Mouse (Mus musculus) brain, embryonic 18.5 days (tissue): Measurements from ENCODE around the gene Prrt2.

Source experiments
- DNase-seq: peaks from one replicate; pipeline ENCODE4 v3.0.0-alpha.2; 2012; ENCODE audit warnings: low read depth, low spot score

The Prrt2 gene

GRCm38 (mm10) chr7:127020031-127020430, 980 bp downstream of the Prrt2 start:
- DNase-seq = no peak

- DNase-seq = no peak
Observed at GRCm38 (mm10) chr7:127019306-127019960, 1.6 kb downstream of the Prrt2 start.

- no peak for DNase-seq
Observed at GRCm38 (mm10) chr7:127018416-127019305, 2.4 kb downstream of the Prrt2 start.

GRCm38 (mm10) chr7:127017950-127018345, 3.1 kb downstream of the Prrt2 start:
- DNase-seq = no peak

GRCm38 (mm10) chr7:127016971-127017949, 3.8 kb downstream of the Prrt2 start, which contains the start of gene Pagr1a:
Pagr1a (minus strand) TSS chr7:127017352.
- peak; percentile 98 for DNase-seq

- DNase-seq = no peak
Observed at GRCm38 (mm10) chr7:127016486-127016938, 4.5 kb downstream of the Prrt2 start.

- DNase-seq = no peak
Observed at GRCm38 (mm10) chr7:127016481-127016485, 4.7 kb downstream of the Prrt2 start, which contains the start of gene Pagr1b. Pagr1b (minus strand) TSS chr7:127016484.

GRCm38 (mm10) chr7:127016081-127016480, 4.9 kb downstream of the Prrt2 start:
- DNase-seq = no peak

- no peak for DNase-seq
Observed at GRCm38 (mm10) chr7:127014993-127015392, 6.0 kb downstream of the Prrt2 start.

- no peak for DNase-seq
Observed at GRCm38 (mm10) chr7:127014320-127014719, 6.7 kb downstream of the Prrt2 start, which contains the start of gene Mvp. Mvp (minus strand) TSS chr7:127014621.

GRCm38 (mm10) chr7:127013385-127013784, 7.6 kb downstream of the Prrt2 start:
- DNase-seq = no peak

GRCm38 (mm10) chr7:127012845-127013244, 8.2 kb downstream of the Prrt2 start:
- DNase-seq = no peak

GRCm38 (mm10) chr7:127012374-127012773, 8.6 kb downstream of the Prrt2 start:
- DNase-seq = no peak

- DNase-seq = no peak
Observed at GRCm38 (mm10) chr7:127011717-127012116, 9.3 kb downstream of the Prrt2 start.

GRCm38 (mm10) chr7:127011051-127011450, 10.0 kb downstream of the Prrt2 start:
- DNase-seq = no peak

GRCm38 (mm10) chr7:127009307-127010085, 11.5 kb downstream of the Prrt2 start:
- no peak for DNase-seq

- DNase-seq = no peak
Observed at GRCm38 (mm10) chr7:127008239-127009019, 12.6 kb downstream of the Prrt2 start.

- no peak for DNase-seq
Observed at GRCm38 (mm10) chr7:127007313-127008024, 13.5 kb downstream of the Prrt2 start.

- no peak for DNase-seq
Observed at GRCm38 (mm10) chr7:127004122-127004875, 16.7 kb downstream of the Prrt2 start.
